Mouse (Mus musculus): ENCODE measurements around the gene Dclre1c.

GRCm38 (mm10) chr2:3449431-3449830, 25.5 kb downstream of the Dclre1c start:
- no peak for TF ChIP-seq CTCF (conservative IDR thresholded peaks at IDR 0.05; ENCODE audit: low read length)
- TF ChIP-seq NANOG (IDR thresholded peaks at IDR 0.05; ENCODE audit: borderline replicate concordance, low read length), result no peak
